ENCODE assay signal across 10 mouse cellular contexts in genomic region chr2:128277387-128278123, GRCm38 (mm10).
DNase-seq lines count a peak whose midpoint lies in the region; ATAC-seq and TF ChIP-seq lines count a peak whose summit lies in the region.
"Had no signal": no experiment of that assay in that cellular context is flagged by ENCODE, and none has a peak within 500 bp of the region (broad histone marks: within the 10 kb centered on the region; RNA-seq: fewer than 3 reads in every experiment).

No protein-coding gene starts in this region.

- no peak overlapping the region for H3K9ac ChIP-seq in forebrain, embryonic 11.5 days (ENCODE audit: low read length)
- no peak overlapping the region for H3K9ac ChIP-seq in hindbrain, postnatal 0 days (replicated peaks; ENCODE audit: low read length)
- H3K9ac ChIP-seq: embryonic facial prominence, embryonic 13.5 days; liver, embryonic 13.5 days had no signal

- TF ChIP-seq CTCF in brain, embryonic 14.5 days (IDR thresholded peaks at IDR 0.05; ENCODE audit: borderline replicate concordance, extremely low read depth, insufficient read depth, insufficient read length): no peak
- TF ChIP-seq CTCF in hindbrain, postnatal 0 days (IDR thresholded peaks at IDR 0.05; ENCODE audit: low read depth): no peak

- no peak for ATAC-seq in forebrain, embryonic 11.5 days (replicated peaks; ENCODE audit: low FRiP score)
- peak; percentile 51; the same call in 1 of the 2 replicates for ATAC-seq in hindbrain, postnatal 0 days

- peak; percentile 46 for DNase-seq in kidney, postnatal 10 days
- DNase-seq in kidney, postnatal 36 days: no peak
- DNase-seq in brain, embryonic 14.5 days (ENCODE audit: low read depth): peak; percentile 85
- peak; percentile 54 for DNase-seq in forebrain, embryonic 11.5 days (ENCODE audit: low spot score)
- DNase-seq in hindbrain, postnatal 0 days (ENCODE audit: low spot score): peak; percentile 43
- no peak for DNase-seq in right cerebral cortex, adult 18-20 months
- DNase-seq in spleen, postnatal 10 days (ENCODE audit: low spot score in 2 of 2): no peak
- DNase-seq: liver, embryonic 13.5 days; thymus, postnatal 25 days had no signal

- H3K27me3 ChIP-seq in forebrain, embryonic 11.5 days (ENCODE audit: control insufficient read depth, insufficient read depth, low read length): no peaks in the 10 kb centered on the region
- no peaks in the 10 kb centered on the region for H3K27me3 ChIP-seq in hindbrain, postnatal 0 days (ENCODE audit: insufficient read depth, low read length)
- H3K27me3 ChIP-seq: embryonic facial prominence, embryonic 13.5 days; liver, embryonic 13.5 days had no signal

- no peak for TF ChIP-seq POLR2A in brain, embryonic 14.5 days (IDR thresholded peaks at IDR 0.05; ENCODE audit: borderline replicate concordance, extremely low read depth, insufficient read depth, insufficient read length, poor library complexity, severe bottlenecking)

- H3K9me3 ChIP-seq in forebrain, embryonic 11.5 days (ENCODE audit: control insufficient read depth, low read length): no peaks in the 10 kb centered on the region
- H3K9me3 ChIP-seq in hindbrain, postnatal 0 days (ENCODE audit: low read length): no peaks in the 10 kb centered on the region
- H3K9me3 ChIP-seq: embryonic facial prominence, embryonic 13.5 days; liver, embryonic 13.5 days had no signal

- H3K4me1 ChIP-seq in forebrain, embryonic 11.5 days (replicated peaks; ENCODE audit: control insufficient read depth, insufficient read depth, low read length): peaks cover 22% of the 10 kb centered on the region
- peaks cover 14% of the 10 kb centered on the region; the same call in 1 of the 2 replicates for H3K4me1 ChIP-seq in hindbrain, postnatal 0 days (ENCODE audit: insufficient read depth, low read length)

- H3K27ac ChIP-seq in forebrain, embryonic 11.5 days (ENCODE audit: low read depth, low read length): peak overlapping the region; percentile 77
- no peak overlapping the region for H3K27ac ChIP-seq in hindbrain, postnatal 0 days
- H3K27ac ChIP-seq: embryonic facial prominence, embryonic 13.5 days; liver, embryonic 13.5 days had no signal

- 31% methylated on average over 4 of the region's 4 CpGs for WGBS in forebrain, embryonic 11.5 days
- 31% methylated on average over 4 of the region's 4 CpGs for WGBS in hindbrain, postnatal 0 days

- no peak overlapping the region for H3K4me2 ChIP-seq in forebrain, embryonic 11.5 days (ENCODE audit: low read depth, low read length, severe bottlenecking)
- no peak overlapping the region for H3K4me2 ChIP-seq in hindbrain, postnatal 0 days (ENCODE audit: low read depth, low read length)
- H3K4me2 ChIP-seq: embryonic facial prominence, embryonic 13.5 days; liver, embryonic 13.5 days had no signal

- H3K36me3 ChIP-seq in forebrain, embryonic 11.5 days (ENCODE audit: control insufficient read depth, insufficient read depth, low read length): no peaks in the 10 kb centered on the region
- H3K36me3 ChIP-seq in hindbrain, postnatal 0 days (ENCODE audit: insufficient read depth, low read length): no peaks in the 10 kb centered on the region
- H3K36me3 ChIP-seq: embryonic facial prominence, embryonic 13.5 days; liver, embryonic 13.5 days had no signal

- no peak overlapping the region for H3K4me3 ChIP-seq in forebrain, embryonic 11.5 days (ENCODE audit: low read depth, low read length)
- no peak overlapping the region for H3K4me3 ChIP-seq in hindbrain, postnatal 0 days (ENCODE audit: low read length)
- H3K4me3 ChIP-seq: embryonic facial prominence, embryonic 13.5 days; liver, embryonic 13.5 days had no signal

Comparison
In these comparisons a context has a peak if more than half of its experiments do, and no peak if none do; other contexts are left out.
1. DNase-seq: peak in kidney, postnatal 10 days (single experiment), brain, embryonic 14.5 days (single experiment), forebrain, embryonic 11.5 days (single experiment) and hindbrain, postnatal 0 days (single experiment); none in kidney, postnatal 36 days (0 of 2), right cerebral cortex, adult 18-20 months (single experiment) and spleen, postnatal 10 days (0 of 2).